Mouse (Mus musculus) ES-E14 (cell line): ENCODE results near the gene S1pr2. TPM values are rescaled to one million over a fixed set of nuclear protein-coding genes. Genes with fewer than 3 reads are reported as not detected.

ENCODE experiments used
- DNase-seq: peaks from one replicate; pipeline ENCODE4 v3.0.0-alpha.2; 2013; ENCODE audit warnings: low read depth, low spot score
- H3K27ac ChIP-seq: 2 replicates; pipeline ENCODE4 v1.5.1; 2012; ENCODE audit warnings: low read depth, mild to moderate bottlenecking, low read length, moderate library complexity, mixed read lengths; ENCODE audit not compliant: poor library complexity, insufficient read depth, severe bottlenecking
- H3K36me3 ChIP-seq: 2 replicates; pipeline ENCODE4 v1.6.1; 2012; ENCODE audit warnings: mild to moderate bottlenecking, low read length, moderate library complexity, mixed read lengths; ENCODE audit not compliant: control insufficient read depth, poor library complexity, insufficient read depth, severe bottlenecking
- H3K4me1 ChIP-seq, 2 experiments: fragments of 150-350 bp in 1 of 2; sonication (generic) in 1 of 2; 2 replicates each; pipeline ENCODE4 v1.6.1; 2012; ENCODE audit warnings: low read length in 2 of 2, mild to moderate bottlenecking in 1 of 2, mixed read lengths in 1 of 2; ENCODE audit not compliant: control insufficient read depth in 2 of 2, insufficient read depth in 2 of 2, poor library complexity in 1 of 2
- H3K4me3 ChIP-seq, 2 experiments: fragments of 150-350 bp in 1 of 2; sonication (generic) in 1 of 2; 2 replicates each; pipeline ENCODE4 v1.5.1; 2012; ENCODE audit warnings: low read length in 2 of 2, low read depth in 1 of 2, mild to moderate bottlenecking in 1 of 2, mixed read lengths in 1 of 2; ENCODE audit not compliant: insufficient read depth in 1 of 2, poor library complexity in 1 of 2, severe bottlenecking in 1 of 2
- H3K9ac ChIP-seq: 2 replicates; pipeline ENCODE4 v1.6.1; 2012; ENCODE audit warnings: low read depth, mild to moderate bottlenecking, low read length, mixed read lengths; ENCODE audit not compliant: poor library complexity, insufficient read depth, severe bottlenecking
- H3K9me3 ChIP-seq: fragments of 150-350 bp; sonication (generic); 2 replicates; pipeline ENCODE4 v1.6.1; 2012; ENCODE audit warnings: low read depth, mild to moderate bottlenecking, low read length; ENCODE audit not compliant: control insufficient read depth, insufficient read depth
- CHD2 ChIP-seq: IDR thresholded peaks from 2 replicates; pipeline ENCODE4 v1.6.1; 2014; ENCODE audit warnings: mild to moderate bottlenecking, low read depth, low read length, inconsistent platforms
- HCFC1 ChIP-seq: IDR thresholded peaks from 2 replicates; pipeline ENCODE4 v1.6.1; 2012; ENCODE audit warnings: low read length, inconsistent platforms, borderline replicate concordance; ENCODE audit not compliant: insufficient read depth
- MAFK ChIP-seq: IDR thresholded peaks from 2 replicates; pipeline ENCODE4 v1.6.1; 2014; ENCODE audit warnings: mild to moderate bottlenecking, low read depth, low read length, inconsistent platforms; ENCODE audit not compliant: insufficient read depth
- ZC3H11A ChIP-seq: IDR thresholded peaks from 2 replicates; pipeline ENCODE4 v1.6.1; 2012; ENCODE audit warnings: low read depth, mild to moderate bottlenecking, inconsistent platforms, low read length, borderline replicate concordance
- ZNF384 ChIP-seq: IDR thresholded peaks from 2 replicates; pipeline ENCODE4 v1.6.1; 2012; ENCODE audit warnings: low read depth, low read length, inconsistent platforms
- in situ Hi-C, 2 experiments: fragments of 600-800 bp; cut with MboI; formaldehyde crosslinking; loops; one replicate each; pipeline ENCODE4 v1.15.1; 2025; ENCODE audit warnings: low sequenced_read_pairs in 2 of 2, inconsistent platforms in 1 of 2; ENCODE audit not compliant: unreplicated experiment in 2 of 2
- total RNA-seq: library from RNA; depleted of rRNA; stranded (reverse); fragments of 300-350 nt; gene quantifications from 2 replicates; pipeline ENCODE4 v1.2.3, GENCODE M21; 2012

Gene S1pr2
- total RNA-seq, 1 experiment: 35.7 TPM

GRCm38 (mm10) chr9:20983169-20983568, 6.6 kb upstream of the S1pr2 start:
- Histone ChIP-seq H3K9me3 (no peaks in the 10 kb centered on the region), H3K4me3 (peak overlapping the region; percentile 35 to 58; a peak in 3 of 4 replicates), H3K36me3 (no peaks in the 10 kb centered on the region), H3K9ac (peak overlapping the region; percentile 73), H3K27ac (peak overlapping the region; percentile 88; the same call in 1 of the 2 replicates), H3K4me1 (peaks cover 16 to 32% of the 10 kb centered on the region in 2 experiments)
- in situ Hi-C loops: no loop called here
- DNase-seq: no peak
- TF ChIP-seq MAFK (peak; percentile 82), CHD2 (peak; percentile 16; the same call in 1 of the 2 replicates), ZNF384 (no peak), ZC3H11A (no peak)

DNA sequence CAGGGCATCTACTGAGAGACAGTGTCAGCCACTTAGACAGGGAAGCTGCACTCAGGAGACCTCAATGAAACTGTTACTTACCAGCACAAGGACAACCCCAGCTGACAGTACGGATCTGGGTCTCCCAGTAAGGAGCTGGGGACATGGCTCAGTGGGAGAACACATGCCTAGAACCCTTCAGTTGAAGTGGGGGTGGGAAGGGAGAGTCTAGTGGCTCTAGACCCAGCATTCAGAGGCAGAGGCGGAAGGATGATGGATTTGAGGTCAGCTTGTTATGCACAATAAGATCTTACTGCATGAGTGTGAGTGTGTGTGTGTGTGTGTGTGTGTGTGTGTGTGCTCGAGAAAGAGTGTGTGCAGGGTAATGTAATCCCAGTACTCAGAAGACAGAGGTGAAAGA, 5.6 kb upstream of the S1pr2 start:
- H3K27ac ChIP-seq: peak overlapping the region; percentile 23; the same call in 1 of the 2 replicates
- no peaks in the 10 kb centered on the region for H3K9me3 ChIP-seq
- no peak overlapping the region for H3K4me3 ChIP-seq
- no peak for DNase-seq
- H3K9ac ChIP-seq: no peak overlapping the region
- no peaks in the 10 kb centered on the region for H3K36me3 ChIP-seq
- in situ Hi-C loops: no loop called here
- TF ChIP-seq HCFC1 (no peak), MAFK (no peak), CHD2 (no peak), ZC3H11A (no peak), ZNF384 (no peak)
- peaks cover 17 to 34% of the 10 kb centered on the region in 2 experiments for H3K4me1 ChIP-seq

GRCm38 (mm10) chr9:20979769-20980168, 3.2 kb upstream of the S1pr2 start:
- in situ Hi-C loops: no loop called here
- Histone ChIP-seq H3K9me3 (no peaks in the 10 kb centered on the region), H3K36me3 (no peaks in the 10 kb centered on the region), H3K4me1 (peaks cover 21 to 28% of the 10 kb centered on the region in 2 experiments), H3K9ac (peak overlapping the region; percentile 63), H3K27ac (peak overlapping the region; percentile 95), H3K4me3 (no peak overlapping the region)
- DNase-seq: no peak
- TF ChIP-seq MAFK: no peak
- TF ChIP-seq ZC3H11A: no peak
- no peak for TF ChIP-seq CHD2
- no peak for TF ChIP-seq ZNF384
- TF ChIP-seq HCFC1: no peak

GRCm38 (mm10) chr9:20979181-20979580, 2.6 kb upstream of the S1pr2 start:
- no peak for DNase-seq
- TF ChIP-seq ZC3H11A (no peak), CHD2 (no peak), MAFK (peak; percentile 98), HCFC1 (no peak)
- H3K4me1 ChIP-seq: peaks cover 19 to 28% of the 10 kb centered on the region in 2 experiments
- in situ Hi-C loops: no loop called here
- H3K9me3 ChIP-seq: no peaks in the 10 kb centered on the region
- H3K27ac ChIP-seq: peak overlapping the region; percentile 95
- H3K4me3 ChIP-seq: no peak overlapping the region
- H3K36me3 ChIP-seq: no peaks in the 10 kb centered on the region
- H3K9ac ChIP-seq: no peak overlapping the region; the same call in 1 of the 2 replicates
